Mouse (Mus musculus) neural tube, embryonic 13.5 days (tissue): Measurements from ENCODE around the gene Ssna1. TPM values are rescaled to one million over a fixed set of nuclear protein-coding genes. Genes with fewer than 3 reads are reported as not detected.
A peak's percentile ranks its signal among the peaks of the same experiment; 100 is the strongest.
"Not testable (repeated sequence)": the region's sequence is repeated elsewhere in the genome, so short reads cannot be mapped to it uniquely, and the experiment has no call there.

Source experiments
- ATAC-seq: fragments of 200-750 bp; cut with Nextera tagmentation; 2 replicates; pipeline ENCODE4 v1.8.0; 2017; ENCODE audit warnings: low read depth, mild to moderate bottlenecking, moderate TSS enrichment, moderate library complexity
- H3K27ac ChIP-seq: fragments of 300-500 bp; sonication (generic); replicated peaks from 2 replicates; pipeline ENCODE4 v1.5.1; 2015; ENCODE audit warnings: moderate library complexity, mild to moderate bottlenecking, inconsistent platforms
- H3K27me3 ChIP-seq: fragments of 300-500 bp; sonication (generic); 2 replicates; pipeline ENCODE4 v1.6.1; 2015; ENCODE audit warnings: mild to moderate bottlenecking, inconsistent platforms
- H3K36me3 ChIP-seq: fragments of 300-500 bp; sonication (generic); 2 replicates; pipeline ENCODE4 v1.6.1; 2015; ENCODE audit warnings: mild to moderate bottlenecking, inconsistent platforms
- H3K4me1 ChIP-seq: fragments of 300-500 bp; sonication (generic); replicated peaks from 2 replicates; pipeline ENCODE4 v1.6.1; 2015; ENCODE audit warnings: inconsistent platforms
- H3K4me2 ChIP-seq: fragments of 300-500 bp; sonication (generic); 2 replicates; pipeline ENCODE4 v1.6.1; 2015; ENCODE audit warnings: inconsistent platforms, mild to moderate bottlenecking, moderate library complexity
- H3K4me3 ChIP-seq: fragments of 300-500 bp; sonication (generic); 2 replicates; pipeline ENCODE4 v1.5.1; 2015; ENCODE audit warnings: mild to moderate bottlenecking, inconsistent platforms
- H3K9ac ChIP-seq: fragments of 300-500 bp; sonication (generic); 2 replicates; pipeline ENCODE4 v1.6.1; 2015; ENCODE audit warnings: moderate library complexity, mild to moderate bottlenecking, inconsistent platforms
- H3K9me3 ChIP-seq: fragments of 300-500 bp; sonication (generic); 2 replicates; pipeline ENCODE4 v1.6.1; 2016; ENCODE audit warnings: inconsistent platforms
- WGBS: fragments of 180-500 bp; shearing (Covaris S2); methylation state at CpG from one replicate; pipeline ENCODE4 v1.1.7; 2015; 5-methylcytosine and 5-hydroxymethylcytosine counted together
- polyA plus RNA-seq: library from polyadenylated mRNA; unstranded; fragments of >200 nt; fragmentation: Nextera tagmentation; extraction: Ambion mirVana; gene quantifications from 2 replicates; pipeline ENCODE4 v1.2.1, GENCODE M21; 2015

Ssna1 gene
- polyA plus RNA-seq, 1 experiment from 2014 or later, result 206 TPM

DNA sequence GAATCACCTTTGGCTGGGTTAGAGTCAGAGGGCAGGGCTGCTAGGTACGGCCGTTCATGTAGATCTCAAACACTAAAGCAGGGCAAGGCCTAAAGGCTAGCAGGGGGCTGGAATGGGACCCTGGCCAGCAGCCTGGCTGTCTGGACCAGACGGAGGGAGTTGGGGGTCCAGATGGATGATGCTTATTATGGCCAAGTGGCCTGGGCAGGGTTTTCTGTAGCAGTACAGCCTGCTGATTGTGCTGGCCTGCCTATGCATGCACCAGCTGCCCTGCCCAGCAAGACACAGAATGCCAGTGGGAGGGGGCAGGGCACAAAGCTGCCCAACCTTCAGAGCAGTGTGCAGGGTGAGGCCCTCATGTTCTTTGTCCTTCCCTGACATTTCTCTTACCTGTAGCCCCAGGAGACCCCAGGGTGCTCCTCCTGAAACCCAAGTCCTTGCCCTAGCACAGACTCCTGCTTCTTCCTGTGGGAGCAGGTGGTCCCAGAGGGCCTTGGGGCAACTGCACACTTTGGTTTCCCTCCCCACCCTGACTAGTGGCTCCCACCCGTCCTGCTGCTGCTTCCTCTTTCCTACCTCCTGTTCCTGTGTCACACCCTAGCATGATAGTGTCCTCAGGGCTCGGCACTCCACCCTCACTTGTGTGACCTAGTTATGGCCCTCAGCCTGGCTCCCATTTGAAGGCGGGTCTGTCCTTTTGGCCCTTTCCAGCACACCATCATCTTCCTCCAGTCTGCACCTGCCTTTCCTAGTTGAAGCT, 6.2 kb downstream of the Ssna1 start:
- no peak for ATAC-seq
- Histone ChIP-seq H3K36me3 (peaks cover 31% of the 10 kb centered on the region), H3K4me2 (peak overlapping the region; percentile 94), H3K27me3 (peaks cover 13% of the 10 kb centered on the region), H3K9ac (peak overlapping the region; percentile 69), H3K4me3 (peak overlapping the region; percentile 81), H3K9me3 (no peaks in the 10 kb centered on the region), H3K27ac (peak overlapping the region; percentile 83), H3K4me1 (peaks cover 69% of the 10 kb centered on the region)
- WGBS, result 58% methylated on average over 6 of the region's 6 CpGs

DNA sequence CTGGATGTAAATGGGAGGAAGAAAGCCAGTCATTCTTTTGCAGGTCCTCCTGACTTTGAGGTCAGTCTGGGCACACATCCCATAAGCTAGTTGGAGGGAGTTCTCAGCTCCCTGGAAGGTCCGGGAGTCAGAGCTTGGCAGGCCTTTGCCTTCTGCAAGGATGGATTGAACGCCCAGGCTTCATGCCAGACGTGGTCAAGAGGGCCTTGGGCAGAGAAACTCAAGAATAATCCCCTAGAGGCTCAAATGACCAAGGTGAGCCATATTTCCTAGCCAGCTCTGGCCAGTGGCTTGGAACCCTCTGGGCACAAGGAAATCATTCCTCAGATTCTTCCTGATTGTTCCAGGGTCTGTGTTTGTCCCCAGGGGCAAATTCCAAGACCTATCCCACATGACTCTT, 7.4 kb downstream of the Ssna1 start:
- Histone ChIP-seq H3K9me3 (no peaks in the 10 kb centered on the region), H3K4me1 (peaks cover 59% of the 10 kb centered on the region), H3K27me3 (peaks cover 13% of the 10 kb centered on the region), H3K9ac (peak overlapping the region; percentile 81), H3K36me3 (peaks cover 18% of the 10 kb centered on the region), H3K4me2 (peak overlapping the region; percentile 94), H3K27ac (no peak overlapping the region), H3K4me3 (peak overlapping the region; percentile 81)
- 76% methylated on average over 3 of the region's 3 CpGs for WGBS
- no peak for ATAC-seq

DNA sequence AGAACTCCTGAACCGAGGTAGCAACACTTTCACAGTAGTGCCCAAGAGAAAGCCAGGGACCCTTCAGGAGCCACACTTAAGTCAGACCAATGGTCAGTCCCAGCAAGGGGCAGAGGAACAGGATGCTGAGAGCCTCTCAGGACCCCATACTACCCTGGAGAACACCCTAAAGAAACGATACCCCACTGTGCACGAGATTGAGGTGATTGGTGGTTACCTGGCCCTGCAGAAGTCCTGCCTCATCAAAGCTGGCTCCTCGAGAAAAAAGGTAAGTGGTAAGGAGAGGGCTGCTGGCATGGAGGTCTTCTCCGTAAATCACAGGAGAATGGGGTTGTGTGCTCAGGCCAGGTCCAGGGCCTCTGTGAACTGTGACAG, 8.0 kb downstream of the Ssna1 start:
- peaks cover 13% of the 10 kb centered on the region for H3K36me3 ChIP-seq
- H3K9ac ChIP-seq, result peak overlapping the region; percentile 81
- no peak overlapping the region for H3K27ac ChIP-seq
- peak overlapping the region; percentile 94 for H3K4me2 ChIP-seq
- no peak for ATAC-seq
- H3K27me3 ChIP-seq, result peaks cover 13% of the 10 kb centered on the region
- peak overlapping the region; percentile 81 for H3K4me3 ChIP-seq
- peaks cover 59% of the 10 kb centered on the region for H3K4me1 ChIP-seq
- no peaks in the 10 kb centered on the region for H3K9me3 ChIP-seq
- WGBS, result 70% methylated on average over 5 of the region's 5 CpGs

DNA sequence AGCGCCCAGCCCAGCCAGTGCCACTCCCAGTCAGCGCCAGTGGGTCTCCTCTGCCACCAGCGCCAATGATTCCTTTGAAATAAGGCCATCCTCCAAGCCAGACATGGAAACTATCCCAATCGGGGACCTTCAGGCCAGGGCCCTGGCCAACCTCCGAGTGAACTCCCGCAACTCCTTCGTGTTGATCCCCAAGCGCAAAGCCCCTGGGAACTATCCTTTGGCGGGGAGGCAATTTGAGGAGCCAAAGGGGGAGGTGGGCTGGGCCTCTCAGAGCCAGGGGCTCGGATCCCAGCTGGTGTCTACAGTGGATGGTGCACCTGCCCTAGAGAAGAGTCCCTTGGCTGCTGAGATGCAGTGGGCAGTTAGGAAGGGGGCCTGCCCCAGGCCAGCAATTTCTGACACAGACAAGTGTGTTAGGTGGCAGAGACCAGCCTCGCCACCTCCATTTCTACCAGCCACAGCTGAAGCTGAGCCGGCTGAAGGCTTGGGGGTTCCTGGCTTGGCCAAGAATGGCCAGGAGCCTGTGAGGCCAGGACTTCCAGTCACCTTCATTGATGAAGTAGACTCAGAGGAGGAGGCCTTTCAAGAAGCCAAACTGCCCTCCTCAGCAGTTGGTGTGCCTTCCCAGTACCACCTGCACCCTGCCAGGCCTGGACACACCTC, 8.5 kb downstream of the Ssna1 start:
- Histone ChIP-seq H3K9me3 (no peaks in the 10 kb centered on the region), H3K4me2 (peak overlapping the region; percentile 94), H3K9ac (peak overlapping the region; percentile 81), H3K4me3 (peak overlapping the region; percentile 81), H3K27me3 (peaks cover 13% of the 10 kb centered on the region), H3K4me1 (peaks cover 59% of the 10 kb centered on the region), H3K27ac (peak overlapping the region; percentile 87; the same call in 1 of the 2 replicates), H3K36me3 (peaks cover 7% of the 10 kb centered on the region; the same call in 1 of the 2 replicates)
- 15% methylated on average over 12 of the region's 12 CpGs for WGBS
- ATAC-seq, result no peak

DNA sequence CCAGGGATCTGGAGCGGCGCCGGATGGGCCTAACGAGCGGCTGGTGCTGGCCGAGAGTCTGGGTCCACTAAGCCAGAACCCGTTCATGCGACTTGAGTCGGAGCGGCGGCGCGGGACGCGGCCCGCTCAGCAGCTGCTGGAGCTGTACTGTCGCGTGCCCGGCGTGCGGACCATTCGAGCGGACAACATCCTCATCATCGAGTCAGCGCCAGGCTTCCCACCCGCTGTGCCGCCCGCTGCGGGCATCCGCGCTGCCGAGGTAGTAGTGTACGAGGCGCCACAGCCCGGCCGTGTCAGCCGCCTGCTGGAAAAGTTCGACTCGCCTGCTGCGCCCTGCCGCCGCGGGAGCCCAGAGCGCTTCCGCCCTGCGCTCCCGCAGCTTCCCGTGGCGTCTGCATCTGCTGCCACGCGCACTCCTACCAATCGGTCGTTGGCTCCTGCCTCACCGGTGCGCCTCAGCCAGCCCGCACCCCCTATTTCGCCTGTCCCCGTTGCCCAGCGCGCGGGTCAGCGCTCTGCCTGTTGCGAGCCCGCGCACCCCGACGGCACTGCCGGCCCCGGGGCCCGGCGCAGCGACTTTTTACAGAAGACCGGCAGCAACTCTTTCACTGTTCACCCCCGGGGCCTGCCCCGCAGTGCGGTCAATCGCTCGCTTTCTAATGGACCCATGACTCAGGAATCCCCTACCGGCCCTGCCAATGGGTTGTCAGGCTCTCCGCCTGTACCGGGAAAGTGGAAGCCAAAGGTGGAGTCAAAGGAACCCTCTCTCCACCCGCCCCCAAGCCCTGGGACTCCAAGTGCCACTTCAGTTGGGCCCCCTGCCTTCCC, 9.2 kb downstream of the Ssna1 start:
- Histone ChIP-seq H3K4me2 (peak overlapping the region; percentile 94), H3K9me3 (no peaks in the 10 kb centered on the region), H3K9ac (peak overlapping the region; percentile 81), H3K4me1 (peaks cover 54% of the 10 kb centered on the region), H3K27ac (peak overlapping the region; percentile 87), H3K36me3 (no peaks in the 10 kb centered on the region), H3K27me3 (peaks cover 13% of the 10 kb centered on the region), H3K4me3 (peak overlapping the region; percentile 81)
- peak; percentile 28 for ATAC-seq
- under 1% methylated on average over 82 of the region's 82 CpGs for WGBS

DNA sequence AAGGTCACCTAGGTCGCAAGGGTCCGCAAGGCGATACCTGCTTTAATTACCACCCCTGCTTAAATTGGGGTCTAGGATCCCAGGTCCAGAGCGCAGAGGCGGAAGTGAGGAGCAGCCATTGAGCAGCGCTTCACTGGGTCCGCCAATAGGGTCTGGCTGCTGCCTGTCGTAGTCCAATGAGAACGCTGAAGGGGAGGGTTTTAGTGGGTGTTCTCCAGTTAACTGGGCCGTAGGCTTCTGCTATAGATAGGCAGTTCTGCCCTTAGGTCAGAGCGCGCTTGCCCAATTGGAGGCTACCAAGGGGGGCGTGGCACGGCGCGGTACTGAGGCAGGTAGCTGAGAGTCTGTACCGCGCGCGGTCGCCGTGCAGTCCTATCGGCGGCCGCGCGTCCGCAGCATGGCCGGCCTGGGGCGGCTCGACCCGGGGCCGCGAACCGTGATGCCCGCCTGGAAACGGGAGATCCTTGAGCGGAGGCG, 9.9 kb downstream of the Ssna1 start, which contains the start of gene Tprn:
Gene Tprn, plus strand, starts transcription at position 328 of the 477 bp plus-strand sequence.
- 1% methylated on average over 39 of the region's 39 CpGs for WGBS
- Histone ChIP-seq H3K4me3 (peak within 1 kb of the TSS; percentile 81), H3K27ac (peak within 1 kb of the TSS; percentile 87), H3K4me1 (peaks cover 48% of the 10 kb centered on the region), H3K9ac (peak within 1 kb of the TSS; percentile 81), H3K4me2 (peak within 1 kb of the TSS; percentile 94), H3K36me3 (no peaks in the 10 kb centered on the region), H3K27me3 (peaks cover 13% of the 10 kb centered on the region), H3K9me3 (no peaks in the 10 kb centered on the region)
- peak; percentile 98 for ATAC-seq

DNA sequence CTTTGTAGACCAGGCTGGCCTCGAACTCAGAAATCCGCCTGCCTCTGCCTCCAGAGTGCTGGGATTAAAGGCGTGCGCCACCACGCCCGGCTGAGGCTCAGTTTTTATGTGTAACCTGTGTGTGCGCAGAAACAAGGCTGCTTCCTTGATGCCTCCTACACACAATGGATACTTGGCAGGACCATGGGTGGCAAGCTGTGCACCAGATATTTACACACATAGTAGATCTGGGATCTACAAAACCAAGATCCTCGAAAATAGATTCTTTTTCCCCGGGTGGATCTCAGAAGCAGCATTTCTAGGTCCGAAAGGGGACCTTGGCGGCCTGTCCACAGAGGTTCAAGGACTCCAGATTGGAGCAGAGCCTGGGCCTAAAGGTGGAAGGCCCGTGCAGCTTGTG, 10.4 kb downstream of the Ssna1 start:
- Histone ChIP-seq H3K9me3 (no peaks in the 10 kb centered on the region), H3K4me1 (peaks cover 47% of the 10 kb centered on the region), H3K4me2 (peak overlapping the region; percentile 94), H3K27me3 (peaks cover 13% of the 10 kb centered on the region), H3K36me3 (no peaks in the 10 kb centered on the region), H3K9ac (peak overlapping the region; percentile 62), H3K27ac (peak overlapping the region; percentile 68), H3K4me3 (peak overlapping the region; percentile 81)
- ATAC-seq, result peak; percentile 2; the same call in 1 of the 2 replicates
- WGBS, result 57% methylated on average over 12 of the region's 12 CpGs

DNA sequence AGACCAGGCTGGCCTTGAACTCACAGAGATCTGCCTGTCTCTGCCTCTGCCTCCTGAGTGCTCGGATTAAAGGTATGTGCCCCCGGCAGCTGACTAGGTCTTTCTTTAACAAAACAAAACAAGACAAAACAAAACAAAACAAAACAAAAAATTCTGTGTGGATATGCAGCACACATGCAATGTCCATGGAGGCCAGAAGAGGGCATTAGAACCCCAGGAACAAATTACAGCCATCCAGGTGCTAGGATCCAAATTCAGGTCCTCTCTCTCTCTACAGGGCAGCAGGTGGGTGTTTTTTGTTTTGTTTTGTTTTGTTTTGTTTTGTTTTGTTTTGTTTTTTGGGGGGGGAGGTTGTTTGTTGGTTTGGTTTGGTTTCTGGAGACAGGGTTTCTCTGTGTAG, 13.4 kb downstream of the Ssna1 start:
- Histone ChIP-seq H3K9ac (no peak overlapping the region), H3K27me3 (peaks cover 5% of the 10 kb centered on the region), H3K4me2 (no peak overlapping the region), H3K9me3 (no peaks in the 10 kb centered on the region), H3K27ac (no peak overlapping the region), H3K4me1 (peaks cover 38% of the 10 kb centered on the region), H3K4me3 (no peak overlapping the region), H3K36me3 (no peaks in the 10 kb centered on the region)
- 54% methylated on average over 2 of the region's 2 CpGs for WGBS
- no peak for ATAC-seq

DNA sequence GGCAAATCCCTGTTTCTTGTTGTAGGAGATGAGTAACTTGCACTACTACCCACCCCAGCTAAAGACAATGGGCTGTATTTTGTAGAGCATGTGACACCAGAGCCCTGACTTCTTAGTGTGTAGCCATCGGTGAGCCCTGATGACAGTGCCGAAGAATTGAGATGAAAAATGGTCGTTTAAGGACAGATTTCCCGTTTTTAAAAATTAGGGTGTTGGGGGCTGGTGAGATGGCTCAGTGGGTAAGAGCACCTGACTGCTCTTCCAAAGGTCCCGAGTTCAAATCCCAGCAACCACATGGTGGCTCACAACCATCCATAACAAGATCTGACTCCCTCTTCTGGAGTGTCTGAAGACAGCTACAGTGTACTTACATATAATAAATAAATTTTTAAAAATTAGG, 15.0 kb downstream of the Ssna1 start:
- not testable (repeated sequence) for H3K9ac ChIP-seq, H3K27ac ChIP-seq, ATAC-seq, H3K9me3 ChIP-seq, H3K4me3 ChIP-seq, H3K4me2 ChIP-seq, H3K27me3 ChIP-seq
- H3K4me1 ChIP-seq, result peaks cover 29% of the 10 kb centered on the region
- peaks cover 12% of the 10 kb centered on the region; the same call in 1 of the 2 replicates for H3K36me3 ChIP-seq
- 91% methylated on average over 5 of the region's 5 CpGs for WGBS

DNA sequence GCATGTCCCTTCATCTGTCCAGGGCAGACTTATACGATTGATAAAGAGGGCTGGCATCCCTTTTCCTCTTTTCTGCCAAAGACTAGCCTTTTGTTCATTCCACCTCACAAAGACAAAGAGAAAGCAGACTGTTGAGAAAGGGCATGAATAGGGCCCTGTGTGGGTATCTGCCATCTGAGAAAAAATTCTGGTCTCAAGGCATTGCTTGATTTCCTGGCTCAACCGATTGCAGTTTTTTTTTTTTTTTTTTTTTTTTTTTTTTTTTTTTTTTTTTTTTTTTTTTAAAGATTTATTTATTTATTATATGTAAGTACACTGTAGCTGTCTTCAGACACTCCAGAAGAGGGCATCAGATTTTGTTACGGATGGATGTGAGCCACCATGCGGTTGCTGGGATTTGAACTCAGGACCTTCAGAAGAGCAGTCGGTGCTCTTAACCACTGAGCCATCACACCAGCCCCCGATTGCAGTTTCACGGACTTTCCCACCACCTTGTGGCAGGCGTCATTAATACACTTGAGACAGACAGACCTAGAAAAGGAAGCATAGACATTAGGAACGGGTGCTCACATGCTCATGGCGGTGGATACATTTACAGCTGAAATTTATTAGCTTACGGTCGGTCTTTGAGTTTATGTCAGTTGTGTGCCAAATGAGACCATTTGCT, 15.7 kb downstream of the Ssna1 start:
- Histone ChIP-seq H3K4me3 (peak overlapping the region; percentile 79), H3K4me1 (peaks cover 25% of the 10 kb centered on the region), H3K36me3 (peaks cover 18% of the 10 kb centered on the region), H3K9ac (peak overlapping the region; percentile 88), H3K4me2 (peak overlapping the region; percentile 100)
- ATAC-seq, H3K27me3 ChIP-seq, H3K9me3 ChIP-seq, H3K27ac ChIP-seq: not testable (repeated sequence)
- WGBS, result 59% methylated on average over 12 of the region's 12 CpGs

DNA sequence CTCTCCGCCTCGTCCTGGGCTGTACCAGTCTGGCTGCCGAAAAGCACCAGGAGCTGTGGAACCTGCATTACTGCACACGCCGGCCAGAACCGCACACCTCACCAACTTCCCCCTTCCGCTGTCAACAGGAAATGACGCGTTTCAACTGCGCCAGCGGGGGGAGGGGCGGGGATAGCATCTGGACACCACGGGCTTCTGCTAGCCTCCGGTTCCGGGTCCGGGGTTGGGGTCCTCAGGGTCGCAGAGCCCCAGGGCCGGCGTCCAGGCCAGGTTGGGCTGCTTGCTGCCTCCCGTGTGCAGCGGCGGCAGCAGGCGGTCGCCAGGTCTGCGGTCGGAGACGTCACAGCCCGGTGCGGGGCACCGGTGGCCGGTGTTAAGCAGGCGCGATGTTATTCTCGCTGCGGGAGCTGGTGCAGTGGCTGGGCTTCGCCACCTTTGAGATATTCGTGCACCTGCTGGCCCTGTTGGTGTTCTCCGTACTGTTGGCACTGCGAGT, 16.9 kb downstream of the Ssna1 start, which contains the start of gene Tmem203:
Gene Tmem203, plus strand, starts transcription at position 156 of the 496 bp plus-strand sequence.
- peak; percentile 87 for ATAC-seq
- H3K9ac ChIP-seq, result peak within 1 kb of the TSS; percentile 88
- H3K36me3 ChIP-seq, result peaks cover 31% of the 10 kb centered on the region
- H3K9me3 ChIP-seq, result no peaks in the 10 kb centered on the region
- H3K4me1 ChIP-seq, result peaks cover 25% of the 10 kb centered on the region
- peak within 1 kb of the TSS; percentile 79 for H3K4me3 ChIP-seq
- H3K4me2 ChIP-seq, result peak within 1 kb of the TSS; percentile 100
- no peaks in the 10 kb centered on the region for H3K27me3 ChIP-seq
- peak within 1 kb of the TSS; percentile 81 for H3K27ac ChIP-seq
- WGBS, result under 1% methylated on average over 39 of the region's 39 CpGs
